Mouse (Mus musculus) liver, adult 2 months (tissue): ENCODE measurements at regions not wholly inside any gene's neighbourhood (a gene's known extent, or its start where the extent isn't known, plus 50 kb on each side); places are given as distances from the start of the nearest gene placed in this dataset.

Source experiments
- CTCF ChIP-seq: fragments of 200-500 bp; IDR thresholded peaks from 2 replicates; pipeline ENCODE4 v1.5.1; 2011; ENCODE audit warnings: low read depth, low read length, control low read depth
- POLR2A ChIP-seq: fragments of 200-500 bp; IDR thresholded peaks from 2 replicates; pipeline ENCODE4 v1.6.1; 2011; ENCODE audit warnings: low read length, control low read depth; ENCODE audit not compliant: insufficient read depth; ENCODE audit errors: extremely low read depth

- TF ChIP-seq CTCF (no peak), POLR2A (no peak)
These were observed 998.0 kb downstream of the Ankrd7 start for GRCm38 (mm10) chr6:19864101-19864500.
